Mouse (Mus musculus) adrenal gland, postnatal 4 days (tissue): ENCODE results near the gene Galnt18. TPM values are rescaled to one million over a fixed set of nuclear protein-coding genes. Genes with fewer than 3 reads are reported as not detected.

Experiments used
- DNase-seq, 2 experiments: peaks; one replicate each; pipeline ENCODE4 v3.0.0; 2021 to 2022; ENCODE audit warnings: low spot score in 2 of 2, mixed read lengths in 2 of 2
- total RNA-seq, 2 experiments: library from RNA; stranded (reverse); gene quantifications; 2 replicates each; pipeline ENCODE4 v1.2.3; 2021

Galnt18 gene
- total RNA-seq, 2 experiments from 2014 or later, result 27.9 to 33.5 TPM

GRCm38 (mm10) chr7:111718900-111719299 is 60.9 kb downstream of the Galnt18 start:
- DNase-seq, result no peak

GRCm38 (mm10) chr7:111714639-111715360 is 65.0 kb downstream of the Galnt18 start:
- DNase-seq, result no peak

- no peak for DNase-seq
These were observed 65.8 kb downstream of the Galnt18 start for GRCm38 (mm10) chr7:111713828-111714600.

- DNase-seq, result no peak
These were observed 67.0 kb downstream of the Galnt18 start for GRCm38 (mm10) chr7:111712797-111713196.

GRCm38 (mm10) chr7:111711045-111711808 is 68.5 kb downstream of the Galnt18 start:
- no peak for DNase-seq

GRCm38 (mm10) chr7:111710311-111710710 is 69.5 kb downstream of the Galnt18 start:
- no peak for DNase-seq

- DNase-seq, result no peak
These were observed 71.2 kb downstream of the Galnt18 start for GRCm38 (mm10) chr7:111708563-111708962.

- no peak for DNase-seq
These were observed 76.8 kb downstream of the Galnt18 start for GRCm38 (mm10) chr7:111702961-111703360.

GRCm38 (mm10) chr7:111701788-111702187 is 78.0 kb downstream of the Galnt18 start:
- DNase-seq, result no peak

- no peak for DNase-seq
These were observed 80.3 kb downstream of the Galnt18 start for GRCm38 (mm10) chr7:111699446-111699845.

GRCm38 (mm10) chr7:111696226-111696625 is 83.6 kb downstream of the Galnt18 start:
- no peak for DNase-seq

- no peak for DNase-seq
These were observed 85.5 kb downstream of the Galnt18 start for GRCm38 (mm10) chr7:111694312-111694711.

- DNase-seq, result no peak
These were observed 87.0 kb downstream of the Galnt18 start for GRCm38 (mm10) chr7:111692641-111693261.

- DNase-seq, result no peak
These were observed 99.7 kb downstream of the Galnt18 start for GRCm38 (mm10) chr7:111680108-111680507.

GRCm38 (mm10) chr7:111676483-111676882 is 103.3 kb downstream of the Galnt18 start:
- no peak for DNase-seq

- DNase-seq, result no peak
These were observed 107.3 kb downstream of the Galnt18 start for GRCm38 (mm10) chr7:111672467-111672866.

- no peak for DNase-seq
These were observed 116.4 kb downstream of the Galnt18 start for GRCm38 (mm10) chr7:111663139-111664073.

GRCm38 (mm10) chr7:111658579-111658978 is 121.2 kb downstream of the Galnt18 start:
- no peak for DNase-seq

GRCm38 (mm10) chr7:111655002-111655401 is 124.8 kb downstream of the Galnt18 start:
- no peak for DNase-seq

- DNase-seq, result no peak
These were observed 125.3 kb downstream of the Galnt18 start for GRCm38 (mm10) chr7:111654526-111654925.
